Mouse (Mus musculus): ENCODE results near the gene Lnx1. TPM values are rescaled to one million over a fixed set of nuclear protein-coding genes. Genes with fewer than 3 reads are reported as not detected.

The Lnx1 gene
- polyA plus RNA-seq, 1 experiment from 2014 or later: 4.8 TPM

- no peak overlapping the region for H3K4me3 ChIP-seq (ENCODE audit: low read depth, low read length)
- no peak for TF ChIP-seq CTCF (IDR thresholded peaks at IDR 0.05; ENCODE audit: low read depth)
- H3K27ac ChIP-seq (ENCODE audit: low read depth): no peak overlapping the region
- no peaks in the 10 kb centered on the region for H3K9me3 ChIP-seq (ENCODE audit: low read depth, low read length)
- H3K27me3 ChIP-seq (ENCODE audit: insufficient read depth, low read length): no peaks in the 10 kb centered on the region
- ATAC-seq (ENCODE audit: insufficient read depth) (no peak), DNase-seq (no peak)
- H3K9ac ChIP-seq: no peak overlapping the region
- no peaks in the 10 kb centered on the region for H3K4me1 ChIP-seq (ENCODE audit: insufficient read depth)
- no peaks in the 10 kb centered on the region for H3K36me3 ChIP-seq (ENCODE audit: insufficient read depth)
- WGBS: 88% methylated on average over 5 of the region's 5 CpGs
- no peak overlapping the region for H3K4me2 ChIP-seq
Measured at GRCm38 (mm10) chr5:74672556-74672955, 30.2 kb downstream of the Lnx1 start.

- Histone ChIP-seq H3K4me3 (ENCODE audit: low read depth, low read length) (no peak overlapping the region), H3K4me2 (no peak overlapping the region), H3K9ac (no peak overlapping the region), H3K27ac (ENCODE audit: low read depth) (no peak overlapping the region), H3K9me3 (ENCODE audit: low read depth, low read length) (no peaks in the 10 kb centered on the region), H3K4me1 (ENCODE audit: insufficient read depth) (no peaks in the 10 kb centered on the region), H3K36me3 (ENCODE audit: insufficient read depth) (no peaks in the 10 kb centered on the region), H3K27me3 (ENCODE audit: insufficient read depth, low read length) (no peaks in the 10 kb centered on the region)
- no peak for TF ChIP-seq CTCF (IDR thresholded peaks at IDR 0.05; ENCODE audit: low read depth)
- WGBS: 44% methylated on average over 3 of the region's 3 CpGs
- ATAC-seq (ENCODE audit: insufficient read depth): no peak
- DNase-seq: peak; percentile 49
Measured at GRCm38 (mm10) chr5:74670877-74671276, 31.8 kb downstream of the Lnx1 start.

- TF ChIP-seq CTCF (IDR thresholded peaks at IDR 0.05; ENCODE audit: low read depth): no peak
- Histone ChIP-seq H3K27ac (ENCODE audit: low read depth) (no peak overlapping the region), H3K27me3 (ENCODE audit: insufficient read depth, low read length) (no peaks in the 10 kb centered on the region), H3K4me2 (no peak overlapping the region), H3K4me1 (ENCODE audit: insufficient read depth) (no peaks in the 10 kb centered on the region), H3K9ac (no peak overlapping the region), H3K4me3 (ENCODE audit: low read depth, low read length) (no peak overlapping the region), H3K9me3 (ENCODE audit: low read depth, low read length) (no peaks in the 10 kb centered on the region), H3K36me3 (ENCODE audit: insufficient read depth) (no peaks in the 10 kb centered on the region)
- ATAC-seq (ENCODE audit: insufficient read depth): no peak
- no peak for DNase-seq
- 40% methylated on average over 6 of the region's 6 CpGs for WGBS
Measured at GRCm38 (mm10) chr5:74669925-74670324, 32.8 kb downstream of the Lnx1 start.

GRCm38 (mm10) chr5:74668956-74669355, 33.8 kb downstream of the Lnx1 start:
- Histone ChIP-seq H3K4me2 (no peak overlapping the region), H3K27me3 (ENCODE audit: insufficient read depth, low read length) (no peaks in the 10 kb centered on the region), H3K9ac (no peak overlapping the region), H3K4me1 (ENCODE audit: insufficient read depth) (no peaks in the 10 kb centered on the region), H3K4me3 (ENCODE audit: low read depth, low read length) (no peak overlapping the region), H3K36me3 (ENCODE audit: insufficient read depth) (no peaks in the 10 kb centered on the region), H3K27ac (ENCODE audit: low read depth) (no peak overlapping the region), H3K9me3 (ENCODE audit: low read depth, low read length) (no peaks in the 10 kb centered on the region)
- no peak for TF ChIP-seq CTCF (IDR thresholded peaks at IDR 0.05; ENCODE audit: low read depth)
- ATAC-seq (ENCODE audit: insufficient read depth) (no peak), DNase-seq (peak; percentile 43)
- 48% methylated on average over 6 of the region's 6 CpGs for WGBS

- H3K27ac ChIP-seq (ENCODE audit: low read depth): no peak overlapping the region
- WGBS: 27% methylated on average over 1 of the region's 1 CpGs
- TF ChIP-seq CTCF (IDR thresholded peaks at IDR 0.05; ENCODE audit: low read depth): no peak
Measured at GRCm38 (mm10) chr5:74662618-74663017, 40.1 kb downstream of the Lnx1 start.

GRCm38 (mm10) chr5:74661734-74662560, 40.8 kb downstream of the Lnx1 start:
- Histone ChIP-seq H3K9ac (no peak overlapping the region), H3K4me1 (ENCODE audit: insufficient read depth) (0 out of 2 replicates have a peak, but pooled peaks cover 4% of the 10 kb centered on the region), H3K36me3 (ENCODE audit: insufficient read depth) (no peaks in the 10 kb centered on the region), H3K27me3 (ENCODE audit: insufficient read depth, low read length) (no peaks in the 10 kb centered on the region), H3K9me3 (ENCODE audit: low read depth, low read length) (no peaks in the 10 kb centered on the region), H3K4me3 (ENCODE audit: low read depth, low read length) (no peak overlapping the region), H3K27ac (ENCODE audit: low read depth) (peak overlapping the region; percentile 42; the same call in 1 of the 2 replicates), H3K4me2 (no peak overlapping the region)
- no peak for TF ChIP-seq CTCF (IDR thresholded peaks at IDR 0.05; ENCODE audit: low read depth)
- 45% methylated on average over 4 of the region's 4 CpGs for WGBS
- ATAC-seq (ENCODE audit: insufficient read depth) (no peak), DNase-seq (no peak)

More at GRCm38 (mm10) chr5:74662618-74663017, 40.1 kb downstream of the Lnx1 start:
- H3K4me3 ChIP-seq (ENCODE audit: low read depth, low read length): no peak overlapping the region
- H3K9ac ChIP-seq: no peak overlapping the region
- H3K9me3 ChIP-seq (ENCODE audit: low read depth, low read length): no peaks in the 10 kb centered on the region
- no peaks in the 10 kb centered on the region for H3K36me3 ChIP-seq (ENCODE audit: insufficient read depth)
- H3K4me2 ChIP-seq: no peak overlapping the region
- ATAC-seq (ENCODE audit: insufficient read depth) (no peak), DNase-seq (no peak)
- H3K4me1 ChIP-seq (ENCODE audit: insufficient read depth): 0 out of 2 replicates have a peak, but pooled peaks cover 4% of the 10 kb centered on the region
- H3K27me3 ChIP-seq (ENCODE audit: insufficient read depth, low read length): no peaks in the 10 kb centered on the region

- H3K36me3 ChIP-seq (ENCODE audit: insufficient read depth): no peaks in the 10 kb centered on the region
- no peak overlapping the region for H3K27ac ChIP-seq (ENCODE audit: low read depth)
- no peak for ATAC-seq (ENCODE audit: insufficient read depth)
- H3K4me2 ChIP-seq: no peak overlapping the region
- TF ChIP-seq CTCF (IDR thresholded peaks at IDR 0.05; ENCODE audit: low read depth): no peak
- H3K9me3 ChIP-seq (ENCODE audit: low read depth, low read length): no peaks in the 10 kb centered on the region
- H3K27me3 ChIP-seq (ENCODE audit: insufficient read depth, low read length): no peaks in the 10 kb centered on the region
- 0 out of 2 replicates have a peak, but pooled peaks cover 4% of the 10 kb centered on the region for H3K4me1 ChIP-seq (ENCODE audit: insufficient read depth)
- 49% methylated on average over 4 of the region's 4 CpGs for WGBS
- H3K9ac ChIP-seq: no peak overlapping the region
- no peak for DNase-seq
- H3K4me3 ChIP-seq (ENCODE audit: low read depth, low read length): no peak overlapping the region
Measured at GRCm38 (mm10) chr5:74659856-74660255, 42.9 kb downstream of the Lnx1 start.

All from lung, embryonic 14.5 days (tissue).